ENCODE assay signal across 28 mouse cellular contexts in genomic region chr1:77416872-77417271, GRCm38 (mm10).
DNase-seq lines count a peak whose midpoint lies in the region; ATAC-seq and TF ChIP-seq lines count a peak whose summit lies in the region.
"Had no signal": no experiment of that assay in that cellular context is flagged by ENCODE, and none has a peak within 500 bp of the region (broad histone marks: within the 10 kb centered on the region; RNA-seq: fewer than 3 reads in every experiment).

No protein-coding gene starts in this region.

- H3K27me3 ChIP-seq in kidney, postnatal 0 days (ENCODE audit: insufficient read depth, low read length), result no peaks in the 10 kb centered on the region
- no peaks in the 10 kb centered on the region for H3K27me3 ChIP-seq in CH12.LX (replicated peaks)
- H3K27me3 ChIP-seq: heart, embryonic 13.5 days; hindbrain, embryonic 13.5 days had no signal

- H3K9me3 ChIP-seq in kidney, postnatal 0 days (replicated peaks; ENCODE audit: low read length), result no peaks in the 10 kb centered on the region
- H3K9me3 ChIP-seq in CH12.LX (replicated peaks; ENCODE audit: low read length), result no peaks in the 10 kb centered on the region
- H3K9me3 ChIP-seq: forebrain, embryonic 10.5 days; heart, embryonic 10.5 days; heart, embryonic 13.5 days; hindbrain, embryonic 13.5 days had no signal

- in situ Hi-C loops in CH12.LX (cut with MboI; ENCODE audit: low pct_ligation_motif_present, low pct_unique_long_range_greater_than_20kb, low sequenced_read_pairs), result no loop called here

- no peak overlapping the region for H3K4me2 ChIP-seq in kidney, postnatal 0 days (ENCODE audit: low read length)
- 0 out of 2 replicates have a peak overlapping the region, but pooled peaks have one; percentile 21 for H3K4me2 ChIP-seq in CH12.LX (ENCODE audit: insufficient read depth, low read depth, poor library complexity, severe bottlenecking)
- H3K4me2 ChIP-seq: heart, embryonic 13.5 days; hindbrain, embryonic 13.5 days had no signal

- no peak overlapping the region for H3K27ac ChIP-seq in kidney, postnatal 0 days
- H3K27ac ChIP-seq in CH12.LX (ENCODE audit: insufficient read depth, low read depth), result no peak overlapping the region
- H3K27ac ChIP-seq: forebrain, embryonic 10.5 days; heart, embryonic 10.5 days; heart, embryonic 13.5 days; hindbrain, embryonic 13.5 days had no signal

- dilution Hi-C loops in CH12.LX (cut with MboI; ENCODE audit: extremely low pct_ligation_motif_present, extremely low pct_unique_long_range_greater_than_20kb, low sequenced_read_pairs), result no loop called here

- no peak overlapping the region for H3K9ac ChIP-seq in kidney, postnatal 0 days (ENCODE audit: low read depth, low read length)
- no peak overlapping the region for H3K9ac ChIP-seq in CH12.LX (ENCODE audit: insufficient read depth, low read depth)
- H3K9ac ChIP-seq: heart, embryonic 13.5 days; hindbrain, embryonic 13.5 days had no signal

- H3K36me3 ChIP-seq in kidney, postnatal 0 days (ENCODE audit: insufficient read depth, low read length), result no peaks in the 10 kb centered on the region
- peaks cover 2 to 6% of the 10 kb centered on the region in 2 experiments for H3K36me3 ChIP-seq in CH12.LX (replicated peaks in 1 of 2; ENCODE audit: control insufficient read depth in 1 of 2, insufficient read depth in 1 of 2, low read length in 1 of 2)
- H3K36me3 ChIP-seq: heart, embryonic 10.5 days; heart, embryonic 13.5 days; hindbrain, embryonic 13.5 days had no signal

- 0 out of 2 replicates have a peak, but pooled peaks cover 5% of the 10 kb centered on the region for H3K4me1 ChIP-seq in kidney, postnatal 0 days (replicated peaks; ENCODE audit: insufficient read depth, low read length)
- H3K4me1 ChIP-seq in CH12.LX (ENCODE audit: control insufficient read depth in 1 of 2, insufficient read depth in 2 of 2), result peaks cover 0 to 24% of the 10 kb centered on the region in 2 experiments; a peak in 2 of 4 replicates

- TF ChIP-seq CTCF in kidney, postnatal 0 days (IDR thresholded peaks at IDR 0.05; ENCODE audit: low read depth), result no peak
- TF ChIP-seq CTCF in CH12.LX (conservative IDR thresholded peaks at IDR 0.05 in 1 of 2, IDR thresholded peaks at IDR 0.05 in 1 of 2; ENCODE audit: low read depth in 2 of 2, low read length in 2 of 2), result no peak

- no peak for TF ChIP-seq RAD21 in CH12.LX (IDR thresholded peaks at IDR 0.05; ENCODE audit: low read depth, low read length)

- DNase-seq in embryo, embryonic 11 days, result peak; percentile 53
- no peak for DNase-seq in embryo, embryonic 10 days (ENCODE audit: low spot score)
- DNase-seq in kidney, postnatal 0 days (ENCODE audit: low spot score), result peak; percentile 18
- no peak for DNase-seq in kidney, postnatal 14 days
- DNase-seq in CH12.LX (ENCODE audit: extremely low read depth), result peak; percentile 67
- DNase-seq in heart, adult 8-10 months (ENCODE audit: low spot score), result no peak
- no peak for DNase-seq in urinary bladder, postnatal 36 days (ENCODE audit: low spot score in 2 of 2)
- DNase-seq: adrenal gland, adult 8-10 months; adrenal gland, postnatal 36 days; B cell, adult 2 months; cerebellum, adult 11 months; cerebellum, adult 2 months; cerebellum, adult 9-11 months; cerebellum, postnatal 25 days; gastrocnemius, postnatal 25 days; heart, adult 18-20 months; heart, postnatal 14 days; kidney, adult 18-20 months had no signal

- no peak overlapping the region for H3K4me3 ChIP-seq in kidney, postnatal 0 days (replicated peaks; ENCODE audit: low read depth, low read length)
- H3K4me3 ChIP-seq in CH12.LX (replicated peaks in 1 of 3; ENCODE audit: low read depth in 2 of 3, low read length in 2 of 3, poor library complexity in 1 of 3), result no peak overlapping the region
- H3K4me3 ChIP-seq: forebrain, embryonic 10.5 days; heart, embryonic 10.5 days; heart, embryonic 13.5 days; hindbrain, embryonic 13.5 days had no signal

- WGBS in kidney, postnatal 0 days, result 55% methylated on average over 4 of the region's 4 CpGs

- no peak for TF ChIP-seq EP300 in CH12.LX (IDR thresholded peaks at IDR 0.05; ENCODE audit: low read length)

- TF ChIP-seq POLR2A in CH12.LX (IDR thresholded peaks at IDR 0.05; ENCODE audit: low read depth, low read length), result no peak

- 0 out of 2 replicates have a peak, but pooled peaks cover 4% of the 10 kb centered on the region for H3K79me2 ChIP-seq in CH12.LX (replicated peaks; ENCODE audit: control insufficient read depth, extremely low read depth, insufficient read depth, poor library complexity, severe bottlenecking)

- no peak for ATAC-seq in kidney, postnatal 0 days (replicated peaks; ENCODE audit: low FRiP score, low read depth)
- ATAC-seq in common myeloid progenitor, adult 5-6 weeks (replicated peaks; ENCODE audit: low read depth, poor library complexity, severe bottlenecking), result peak; percentile 57
- ATAC-seq: activated CD4-positive, CD25-positive, alpha-beta regulatory T cell, adult 4 months; forebrain, embryonic 14.5 days; hindbrain, embryonic 16.5 days; inflammation-experienced regulatory T-cells, adult 6 months; intestine, embryonic 16.5 days had no signal

TF ChIP-seq in CH12.LX, 34 proteins besides CTCF, POLR2A, EP300 and RAD21:
- peak; percentile 34; the same call in 1 of the 2 replicates for TF ChIP-seq USF1 (IDR thresholded peaks at IDR 0.05; ENCODE audit: low read depth, low read length)
- peak; percentile 62; the same call in 1 of the 2 replicates for TF ChIP-seq MEF2A (IDR thresholded peaks at IDR 0.05; ENCODE audit: borderline replicate concordance, low read depth, low read length)
- no peak for TF ChIP-seq JUN (IDR thresholded peaks at IDR 0.05; ENCODE audit: insufficient read depth, low read depth, low read length)
- TF ChIP-seq SMC3 (IDR thresholded peaks at IDR 0.05; ENCODE audit: low read depth, low read length), result no peak
- TF ChIP-seq MAX (IDR thresholded peaks at IDR 0.05; ENCODE audit: low read length), result 0 out of 2 replicates have a peak, but pooled peaks have one; percentile 25
- TF ChIP-seq MYC (IDR thresholded peaks at IDR 0.05; ENCODE audit: low read depth, low read length), result peak; percentile 23; the same call in 1 of the 2 replicates
- no peak for TF ChIP-seq ZC3H11A (IDR thresholded peaks at IDR 0.05; ENCODE audit: low read depth, low read length)
- no peak for TF ChIP-seq IRF4 (IDR thresholded peaks at IDR 0.05; ENCODE audit: low read depth, low read length)
- no peak for TF ChIP-seq MXI1 (IDR thresholded peaks at IDR 0.05; ENCODE audit: low read depth, low read length)
- TF ChIP-seq TCF12 (IDR thresholded peaks at IDR 0.05; ENCODE audit: low read depth, low read length), result no peak

Comparison
In these comparisons a context has a peak if more than half of its experiments do, and no peak if none do; other contexts are left out.
1. DNase-seq: peak in embryo, embryonic 11 days (single experiment), kidney, postnatal 0 days (single experiment) and CH12.LX (single experiment); none in embryo, embryonic 10 days (single experiment), kidney, postnatal 14 days (single experiment), heart, adult 8-10 months (single experiment) and urinary bladder, postnatal 36 days (0 of 2).